Mouse (Mus musculus) spleen, adult 2 months (tissue): ENCODE results near the gene Rab40c.

ENCODE experiments used
- CTCF ChIP-seq: fragments of 200-500 bp; IDR thresholded peaks from 2 replicates; pipeline ENCODE4 v1.5.1; 2011; ENCODE audit warnings: mild to moderate bottlenecking, inconsistent platforms; ENCODE audit not compliant: insufficient read depth, insufficient read length, insufficient replicate concordance; ENCODE audit errors: extremely low read depth
- POLR2A ChIP-seq: fragments of 200-500 bp; IDR thresholded peaks from 2 replicates; pipeline ENCODE4 v1.6.1; 2011; ENCODE audit warnings: low read depth, low read length, inconsistent platforms

DNA sequence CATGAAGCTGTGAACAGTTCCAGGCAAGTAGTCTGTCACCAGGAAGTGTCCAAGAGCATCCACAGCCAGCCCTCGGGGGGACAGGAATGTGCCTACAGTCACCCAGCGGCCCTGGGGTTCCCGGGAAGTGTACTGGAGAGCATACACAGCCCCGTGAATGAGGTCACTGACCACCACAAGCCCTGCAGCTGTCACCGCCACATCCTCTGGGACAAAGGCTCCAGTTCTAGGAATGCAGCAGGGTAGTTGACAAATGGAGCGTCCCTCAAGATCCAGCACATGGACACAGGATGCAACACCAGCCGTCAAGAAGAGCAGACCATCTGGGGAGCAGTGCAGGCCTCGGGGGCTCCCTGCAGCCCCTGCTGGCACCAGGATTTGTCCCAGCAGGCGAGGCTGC is 24.2 kb upstream of the Rab40c start:
- TF ChIP-seq POLR2A (no peak), CTCF (no peak)
